Mouse (Mus musculus): ENCODE measurements around the gene Kifc3. TPM values are rescaled to one million over a fixed set of nuclear protein-coding genes. Genes with fewer than 3 reads are reported as not detected.
"Not testable (repeated sequence)": the region's sequence is repeated elsewhere in the genome, so short reads cannot be mapped to it uniquely, and the experiment has no call there.

Gene Kifc3
- total and polyA plus RNA-seq, 3 experiments = 10.6 to 19.1 TPM; not detected in 1

- Histone ChIP-seq H3K36me3 (ENCODE audit: control insufficient read depth in 1 of 2, insufficient read depth in 2 of 2, low read length in 2 of 2) (no peaks in the 10 kb centered on the region), H3K9me3 (replicated peaks; ENCODE audit: insufficient read depth, low read length) (no peaks in the 10 kb centered on the region), H3K27me3 (ENCODE audit: control insufficient read depth in 1 of 2, insufficient read depth in 2 of 2, low read length in 2 of 2) (peaks cover 0 to 13% of the 10 kb centered on the region in 2 experiments; a peak in 2 of 4 replicates), H3K27ac (ENCODE audit: control insufficient read depth, low read depth, low read length) (no peak overlapping the region), H3K4me3 (ENCODE audit: control insufficient read depth in 1 of 2, insufficient read depth in 1 of 2, low read depth in 2 of 2, low read length in 2 of 2) (no peak overlapping the region), H3K79me2 (ENCODE audit: control insufficient read depth, insufficient read depth, low read length, poor library complexity) (no peaks in the 10 kb centered on the region), H3K4me1 (ENCODE audit: control insufficient read depth in 1 of 2, insufficient read depth in 2 of 2, low read length in 2 of 2) (no peaks in the 10 kb centered on the region), H3K9ac (ENCODE audit: control insufficient read depth, low read depth, low read length, poor library complexity, severe bottlenecking) (no peak overlapping the region)
- no peak for TF ChIP-seq MXI1 (IDR thresholded peaks at IDR 0.05; ENCODE audit: low read depth, low read length)
- TF ChIP-seq SMC3 (IDR thresholded peaks at IDR 0.05; ENCODE audit: low read depth, low read length) = no peak
- TF ChIP-seq NRF1 (IDR thresholded peaks at IDR 0.05; ENCODE audit: insufficient read depth, low read depth, low read length, poor library complexity, severe bottlenecking) = no peak
- DNase-seq (ENCODE audit: low read depth, low spot score) = no peak
These were observed 36.2 kb downstream of the Kifc3 start for GRCm38 (mm10) chr8:95166400-95166799.

GRCm38 (mm10) chr8:95165923-95166322, 36.7 kb downstream of the Kifc3 start:
- Histone ChIP-seq H3K27ac (ENCODE audit: control insufficient read depth, low read depth, low read length) (no peak overlapping the region), H3K36me3 (ENCODE audit: control insufficient read depth in 1 of 2, insufficient read depth in 2 of 2, low read length in 2 of 2) (no peaks in the 10 kb centered on the region), H3K4me1 (ENCODE audit: control insufficient read depth in 1 of 2, insufficient read depth in 2 of 2, low read length in 2 of 2) (no peaks in the 10 kb centered on the region), H3K4me3 (ENCODE audit: control insufficient read depth in 1 of 2, insufficient read depth in 1 of 2, low read depth in 2 of 2, low read length in 2 of 2) (no peak overlapping the region), H3K9ac (ENCODE audit: control insufficient read depth, low read depth, low read length, poor library complexity, severe bottlenecking) (no peak overlapping the region), H3K9me3 (replicated peaks; ENCODE audit: insufficient read depth, low read length) (no peaks in the 10 kb centered on the region), H3K27me3 (ENCODE audit: control insufficient read depth in 1 of 2, insufficient read depth in 2 of 2, low read length in 2 of 2) (peaks cover 0 to 13% of the 10 kb centered on the region in 2 experiments; a peak in 2 of 4 replicates), H3K79me2 (ENCODE audit: control insufficient read depth, insufficient read depth, low read length, poor library complexity) (no peaks in the 10 kb centered on the region)
- no peak for DNase-seq (ENCODE audit: low read depth, low spot score)
- TF ChIP-seq ELF1 (IDR thresholded peaks at IDR 0.05; ENCODE audit: low read depth, low read length) (no peak), CTCF (IDR thresholded peaks at IDR 0.05 in 2 of 3, conservative IDR thresholded peaks at IDR 0.05 in 1 of 3; ENCODE audit: control insufficient read depth in 1 of 3, insufficient read depth in 1 of 3, low read depth in 2 of 3, low read length in 3 of 3, poor library complexity in 1 of 3, severe bottlenecking in 1 of 3) (no peak), TBP (IDR thresholded peaks at IDR 0.05; ENCODE audit: low read depth, low read length) (no peak), USF2 (IDR thresholded peaks at IDR 0.05; ENCODE audit: borderline replicate concordance in 1 of 2, insufficient read depth in 1 of 2, low read depth in 1 of 2, low read length in 2 of 2) (no peak), GABPA (IDR thresholded peaks at IDR 0.05; ENCODE audit: low read depth, low read length) (no peak)

GRCm38 (mm10) chr8:95164469-95164868, 38.1 kb downstream of the Kifc3 start:
- Histone ChIP-seq H3K79me2 (ENCODE audit: control insufficient read depth, insufficient read depth, low read length, poor library complexity) (no peaks in the 10 kb centered on the region), H3K27me3 (ENCODE audit: control insufficient read depth in 1 of 2, insufficient read depth in 2 of 2, low read length in 2 of 2) (peaks cover 0 to 13% of the 10 kb centered on the region in 2 experiments; a peak in 2 of 4 replicates), H3K4me3 (ENCODE audit: control insufficient read depth in 1 of 2, insufficient read depth in 1 of 2, low read depth in 2 of 2, low read length in 2 of 2) (no peak overlapping the region), H3K4me1 (ENCODE audit: control insufficient read depth in 1 of 2, insufficient read depth in 2 of 2, low read length in 2 of 2) (no peaks in the 10 kb centered on the region), H3K9me3 (replicated peaks; ENCODE audit: insufficient read depth, low read length) (no peaks in the 10 kb centered on the region), H3K9ac (ENCODE audit: control insufficient read depth, low read depth, low read length, poor library complexity, severe bottlenecking) (no peak overlapping the region), H3K36me3 (ENCODE audit: control insufficient read depth in 1 of 2, insufficient read depth in 2 of 2, low read length in 2 of 2) (no peaks in the 10 kb centered on the region), H3K27ac (ENCODE audit: control insufficient read depth, low read depth, low read length) (no peak overlapping the region)
- no peak for DNase-seq (ENCODE audit: low read depth, low spot score)
- TF ChIP-seq SMC3 (IDR thresholded peaks at IDR 0.05; ENCODE audit: low read depth, low read length) (no peak), MAFK (IDR thresholded peaks at IDR 0.05; ENCODE audit: borderline replicate concordance, low read depth, low read length) (no peak), KAT2A (conservative IDR thresholded peaks at IDR 0.05; ENCODE audit: low read depth, low read length) (no peak), GABPA (IDR thresholded peaks at IDR 0.05; ENCODE audit: low read depth, low read length) (no peak), MEF2A (IDR thresholded peaks at IDR 0.05; ENCODE audit: extremely low read depth, insufficient replicate concordance, low read depth, low read length, poor library complexity, severe bottlenecking) (no peak), ZNF384 (IDR thresholded peaks at IDR 0.05; ENCODE audit: low read depth, low read length) (no peak), USF2 (IDR thresholded peaks at IDR 0.05; ENCODE audit: borderline replicate concordance in 1 of 2, insufficient read depth in 1 of 2, low read depth in 1 of 2, low read length in 2 of 2) (no peak), BHLHE40 (IDR thresholded peaks at IDR 0.05; ENCODE audit: borderline replicate concordance, low read depth, low read length) (no peak), UBTF (IDR thresholded peaks at IDR 0.05; ENCODE audit: borderline replicate concordance, insufficient read depth, low read depth, low read length) (no peak)

GRCm38 (mm10) chr8:95163969-95164368, 38.6 kb downstream of the Kifc3 start:
- H3K79me2 ChIP-seq (ENCODE audit: control insufficient read depth, insufficient read depth, low read length, poor library complexity); H3K4me1 ChIP-seq (ENCODE audit: control insufficient read depth in 1 of 2, insufficient read depth in 2 of 2, low read length in 2 of 2); DNase-seq (ENCODE audit: low read depth, low spot score); H3K4me3 ChIP-seq (ENCODE audit: control insufficient read depth in 1 of 2, insufficient read depth in 1 of 2, low read depth in 2 of 2, low read length in 2 of 2); H3K9me3 ChIP-seq (replicated peaks; ENCODE audit: insufficient read depth, low read length); H3K9ac ChIP-seq (ENCODE audit: control insufficient read depth, low read depth, low read length, poor library complexity, severe bottlenecking); H3K27ac ChIP-seq (ENCODE audit: control insufficient read depth, low read depth, low read length); H3K36me3 ChIP-seq (ENCODE audit: control insufficient read depth in 1 of 2, insufficient read depth in 2 of 2, low read length in 2 of 2): not testable (repeated sequence)
- H3K27me3 ChIP-seq (ENCODE audit: control insufficient read depth in 1 of 2, insufficient read depth in 2 of 2, low read length in 2 of 2) = peaks cover 0 to 13% of the 10 kb centered on the region in 2 experiments; a peak in 2 of 4 replicates

Measured in MEL (cell line).